Mouse (Mus musculus): ENCODE data around the gene Pgr15l. TPM values are rescaled to one million over a fixed set of nuclear protein-coding genes. Genes with fewer than 3 reads are reported as not detected.
A peak's percentile ranks its signal among the peaks of the same experiment; 100 is the strongest.

The Pgr15l gene
- total RNA-seq (2021) = under 1 TPM; 0.09 to 0.10 TPM

- intact Hi-C loops (cut with DNase I) = no loop called here
- DNase-seq (ENCODE audit: low spot score in 2 of 2) = peak in 1 of 2 experiments; percentile 3
Measured at GRCm38 (mm10) chrX:97072369-97072768, at the start of gene Pgr15l. Gene Pgr15l (plus strand): TSS chrX:97072596.

GRCm38 (mm10) chrX:97027540-97027939, 44.9 kb upstream of the Pgr15l start:
- no peak for DNase-seq (ENCODE audit: low spot score in 2 of 2)
- intact Hi-C loops (cut with DNase I) = no loop called here

- intact Hi-C loops (cut with DNase I) = no loop called here
- peak in 1 of 2 experiments; percentile 3 for DNase-seq (ENCODE audit: low spot score in 2 of 2)
Measured at GRCm38 (mm10) chrX:97069816-97070215, 2.6 kb upstream of the Pgr15l start.

All from left cerebral cortex, postnatal 36 days (tissue).